Mouse (Mus musculus): ENCODE measurements around the gene Mtor.

DNA sequence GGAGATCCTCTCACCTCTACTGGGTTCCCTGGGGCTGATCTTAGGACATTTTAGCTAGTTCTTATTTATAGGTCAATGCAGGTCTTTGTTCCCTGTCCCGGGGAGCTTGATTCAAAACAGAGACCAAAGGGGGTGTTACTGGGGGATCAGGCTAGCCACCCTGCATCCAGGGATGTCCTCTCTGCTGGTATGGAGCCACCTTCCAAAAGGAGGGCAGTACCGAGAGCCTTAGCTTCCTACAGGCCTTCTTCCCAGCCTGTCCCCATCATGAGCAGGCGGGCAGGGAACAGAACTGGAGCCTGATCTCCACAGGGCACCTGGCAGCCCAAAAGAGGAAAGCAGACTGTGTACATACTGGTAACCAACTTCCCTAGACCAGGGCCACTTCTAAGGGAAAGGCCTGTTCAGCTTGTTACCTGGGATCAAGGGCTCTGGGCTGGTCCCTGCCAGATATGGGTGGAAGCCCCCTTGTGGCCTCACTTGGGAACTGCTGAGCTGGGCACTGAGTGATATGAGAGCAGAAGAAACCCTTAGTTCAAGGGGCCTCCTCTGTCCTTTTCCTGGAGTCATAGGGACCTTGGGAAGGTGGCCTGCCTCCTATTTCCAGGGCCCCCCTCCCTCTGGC is 156.2 kb downstream of the Mtor start:
- TF ChIP-seq CTCF (IDR thresholded peaks at IDR 0.05; ENCODE audit: low read depth) (peak; percentile 61), EP300 (IDR thresholded peaks at IDR 0.05; ENCODE audit: low read depth) (no peak)
